Mouse (Mus musculus): ENCODE data around the gene Nfatc4.
A peak's percentile ranks its signal among the peaks of the same experiment; 100 is the strongest.

The Nfatc4 gene

GRCm38 (mm10) chr14:55822991-55823762 is at the start of gene Nfatc4:
Gene Nfatc4, plus strand, starts transcription at chr14:55823144.
- peak; percentile 91 for DNase-seq (ENCODE audit: low read depth, low spot score)

GRCm38 (mm10) chr14:55776711-55777110 is 46.2 kb upstream of the Nfatc4 start:
- no peak for DNase-seq (ENCODE audit: low read depth, low spot score)

GRCm38 (mm10) chr14:55777176-55777575 is 45.8 kb upstream of the Nfatc4 start:
- DNase-seq (ENCODE audit: low read depth, low spot score), result no peak

GRCm38 (mm10) chr14:55777806-55778205 is 45.1 kb upstream of the Nfatc4 start:
- DNase-seq (ENCODE audit: low read depth, low spot score), result no peak

- DNase-seq (ENCODE audit: low read depth, low spot score), result peak; percentile 30
Observed at GRCm38 (mm10) chr14:55778686-55779085, 44.3 kb upstream of the Nfatc4 start.

DNA sequence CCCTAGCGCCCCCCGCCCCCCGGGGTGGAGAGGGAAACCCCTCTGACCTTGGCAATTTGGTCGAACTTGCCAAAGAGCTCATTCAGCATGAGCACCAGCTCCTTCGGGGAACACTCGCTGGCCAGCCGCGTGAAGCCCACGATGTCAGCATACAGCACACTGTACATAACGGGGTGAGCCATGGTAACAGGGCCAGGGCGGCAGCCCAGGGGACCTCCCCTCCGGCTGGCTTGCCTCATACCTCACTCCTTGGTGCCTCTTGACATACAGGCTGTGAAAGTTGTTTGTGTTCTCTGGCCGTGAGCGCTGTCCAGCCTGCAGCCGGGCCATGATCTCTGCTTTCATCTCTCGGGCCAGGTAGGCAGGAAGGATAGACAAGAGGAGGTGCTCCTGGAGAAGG is 43.3 kb upstream of the Nfatc4 start:
- DNase-seq (ENCODE audit: low read depth, low spot score), result no peak

DNA sequence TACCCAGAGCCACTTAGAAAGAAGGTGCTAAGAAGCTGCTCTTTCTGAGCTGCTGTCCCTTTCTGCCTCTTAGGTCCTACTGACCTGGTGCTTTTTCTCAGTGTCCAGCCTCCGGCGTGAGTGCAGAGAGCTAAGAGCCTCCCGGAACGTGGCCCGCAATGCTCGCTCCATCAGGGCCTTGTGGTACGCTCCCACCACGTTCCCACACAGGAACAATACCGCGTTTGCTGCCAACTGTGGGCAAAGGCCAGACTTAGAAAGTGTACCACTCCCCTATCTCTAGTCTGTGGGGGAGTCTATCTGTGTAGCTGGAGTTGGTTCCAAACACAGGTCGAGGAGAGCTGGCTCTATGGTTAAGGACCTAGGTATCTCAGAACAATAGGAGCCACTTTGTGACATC is 42.2 kb upstream of the Nfatc4 start:
- no peak for DNase-seq (ENCODE audit: low read depth, low spot score)

DNA sequence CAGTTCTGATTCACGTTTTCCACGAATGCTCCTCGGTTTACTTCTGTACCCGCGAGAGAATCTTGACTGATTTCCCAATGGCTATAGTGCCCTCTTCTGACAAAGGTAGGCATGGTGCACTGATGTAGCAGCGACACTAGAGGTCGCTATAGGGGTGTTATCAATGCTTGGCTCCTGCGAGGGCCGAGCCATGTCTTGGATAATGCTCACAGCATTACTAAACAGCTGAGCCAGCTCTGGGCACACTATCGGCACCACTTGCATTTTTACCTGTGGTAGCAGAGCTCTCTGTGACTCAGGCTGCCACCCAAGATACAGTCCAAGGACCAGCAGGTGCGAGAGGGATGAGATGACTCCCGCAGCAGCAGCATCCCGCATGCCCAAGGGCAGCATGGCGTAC is 41.6 kb upstream of the Nfatc4 start:
- DNase-seq (ENCODE audit: low read depth, low spot score), result peak; percentile 90

DNA sequence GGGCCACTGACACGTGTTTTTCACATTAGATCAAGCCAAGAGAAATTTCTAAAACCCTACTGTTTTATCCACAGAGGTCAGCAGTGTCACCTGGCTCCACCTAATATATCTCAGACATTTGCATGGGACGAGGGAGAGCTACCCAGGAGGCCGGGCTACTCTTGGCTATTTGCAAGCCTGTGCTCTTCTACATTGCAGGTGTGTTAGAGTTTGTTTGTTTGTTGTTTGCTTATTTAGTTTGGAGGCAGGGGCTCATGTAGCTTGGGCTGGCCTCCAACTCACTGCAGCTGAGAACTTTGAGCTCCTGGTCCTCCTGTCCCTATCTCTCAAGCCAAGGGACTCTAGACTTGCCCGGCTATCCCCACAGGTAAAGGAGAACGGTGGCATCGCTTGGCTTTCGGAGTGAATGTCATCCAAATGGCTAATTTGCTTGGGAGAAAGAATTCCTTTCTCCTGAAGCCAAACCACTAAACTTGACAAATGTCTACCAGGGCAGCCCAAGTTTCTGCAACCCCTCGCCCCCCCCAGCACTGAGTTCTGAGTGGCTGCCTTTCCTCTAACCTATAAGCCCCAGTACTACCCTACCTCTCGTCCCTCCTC is 40.5 kb upstream of the Nfatc4 start:
- DNase-seq (ENCODE audit: low read depth, low spot score), result no peak

DNA sequence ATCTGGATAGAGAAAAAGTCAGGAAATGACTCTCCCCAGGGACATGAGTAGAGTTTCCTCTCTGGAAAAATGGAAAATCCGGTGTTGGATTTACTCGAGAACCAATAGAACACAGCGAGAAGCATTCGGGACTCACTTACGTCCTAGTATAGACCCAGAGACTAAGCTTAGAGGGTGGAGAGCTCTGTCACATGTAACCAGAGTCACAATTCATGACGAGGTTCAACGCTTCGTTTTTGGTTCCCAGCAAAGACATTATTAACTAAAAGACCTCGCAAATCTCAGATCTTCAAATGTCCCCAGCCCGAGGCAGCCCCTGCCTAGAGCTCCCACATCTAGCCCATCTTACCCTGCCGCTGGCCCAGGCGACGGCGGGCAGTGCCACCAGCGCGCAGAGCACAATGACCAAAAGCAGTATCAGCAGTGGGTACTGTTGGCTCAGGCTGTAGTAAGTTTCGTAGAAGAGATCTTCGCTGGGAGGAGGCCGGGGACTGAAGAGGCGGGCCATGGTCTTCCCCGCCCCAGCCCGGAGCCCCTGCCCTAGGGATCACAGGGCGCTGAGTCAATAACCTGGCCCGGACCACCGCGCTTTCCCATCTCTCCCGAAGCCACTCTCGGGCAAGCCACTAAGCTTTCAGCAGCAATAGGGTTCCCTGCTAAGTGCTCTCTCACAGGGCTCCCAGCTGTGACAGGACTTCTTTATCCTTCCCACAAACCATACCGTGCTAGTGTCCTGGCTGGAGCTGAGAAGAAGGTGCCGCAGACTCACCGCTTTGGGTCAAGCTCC is 39.6 kb upstream of the Nfatc4 start:
- DNase-seq (ENCODE audit: low read depth, low spot score), result peak; percentile 29

GRCm38 (mm10) chr14:55783958-55784235 is 39.0 kb upstream of the Nfatc4 start, which contains the start of gene Adcy4:
Gene Adcy4, minus strand, starts transcription at chr14:55784095.
- DNase-seq (ENCODE audit: low read depth, low spot score), result peak; percentile 17

GRCm38 (mm10) chr14:55785195-55785594 is 37.7 kb upstream of the Nfatc4 start:
- DNase-seq (ENCODE audit: low read depth, low spot score), result peak; percentile 60

DNA sequence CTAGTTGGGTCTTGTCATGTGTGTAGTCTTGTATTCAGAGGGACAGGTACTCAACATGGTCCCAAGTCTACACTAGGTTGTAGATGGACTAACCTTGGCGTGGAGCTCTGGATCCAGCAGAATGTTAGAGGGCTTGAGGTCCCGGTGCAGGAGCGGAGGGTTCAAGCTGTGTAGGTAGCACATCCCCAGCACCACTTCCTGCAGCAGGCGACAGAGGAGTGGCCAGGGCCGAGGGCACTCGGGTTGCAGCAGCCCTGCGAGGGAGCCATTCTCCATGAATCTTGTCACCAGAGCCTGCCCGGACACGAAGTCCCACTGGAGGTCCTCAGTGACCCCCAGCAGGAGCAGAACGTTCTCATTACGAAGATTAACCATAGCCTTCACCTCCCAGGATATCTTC is 35.2 kb upstream of the Nfatc4 start:
- no peak for DNase-seq (ENCODE audit: low read depth, low spot score)

DNA sequence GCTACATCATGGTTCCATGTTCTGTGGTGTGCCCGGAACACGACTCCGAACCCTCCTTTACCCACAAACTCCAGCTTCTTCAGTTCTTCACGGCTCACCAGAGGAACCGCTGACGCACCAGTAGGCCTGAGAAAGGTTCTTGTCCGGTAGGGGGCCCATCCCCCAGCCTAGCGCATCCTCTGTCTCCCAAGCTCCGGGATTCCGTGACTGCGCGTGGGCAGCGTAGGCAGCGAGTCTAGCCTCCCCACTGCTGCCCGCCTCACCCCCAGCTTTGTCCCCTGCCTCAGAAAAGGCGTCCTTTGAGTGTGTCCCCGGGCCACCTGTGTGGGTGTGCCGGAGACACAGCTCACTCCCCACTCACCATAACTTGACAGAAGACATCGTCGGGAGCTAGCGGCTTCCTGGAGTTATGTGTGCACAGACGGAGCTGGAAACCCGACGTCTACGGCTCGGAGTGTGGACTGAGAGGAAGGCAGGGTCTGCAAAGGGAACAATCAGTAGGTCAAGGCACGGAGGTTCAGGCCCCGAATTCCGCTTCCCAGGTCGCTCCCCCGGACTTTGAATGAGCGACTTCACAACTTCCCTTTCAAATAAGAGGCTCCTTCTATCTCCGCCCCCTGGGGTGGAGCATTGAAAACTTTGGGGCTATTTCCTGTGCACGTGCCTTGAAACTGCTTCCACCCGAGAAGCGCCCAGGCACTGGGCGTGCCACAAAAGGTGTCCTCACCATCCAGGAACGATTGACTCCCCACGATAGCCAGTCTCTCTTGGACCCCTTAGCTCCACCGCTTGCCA is 34.5 kb upstream of the Nfatc4 start, which contains the start of gene Ripk3:
Ripk3 (minus strand) TSS at position 610 of the 795 bp plus-strand sequence.
- DNase-seq (ENCODE audit: low read depth, low spot score), result peak; percentile 74

DNA sequence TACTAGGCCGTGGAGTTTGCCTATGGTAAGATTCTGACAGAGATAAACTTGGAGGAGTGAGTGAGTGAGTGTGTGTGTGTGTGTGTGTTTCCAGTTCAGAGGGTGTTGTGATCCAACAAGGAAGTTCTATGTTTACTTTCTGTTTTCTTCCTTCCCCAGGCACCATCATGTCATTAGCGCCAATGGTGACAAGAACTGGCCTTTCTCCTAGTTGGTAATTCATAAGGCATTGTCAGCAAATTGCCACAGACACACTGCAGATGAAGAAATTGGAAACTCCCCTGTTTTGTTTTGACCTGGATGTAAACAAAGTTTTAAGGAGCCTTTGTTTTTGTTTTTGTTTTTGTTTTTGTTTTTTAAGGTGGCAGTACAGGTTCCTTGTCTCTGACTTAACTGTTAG is 29.5 kb upstream of the Nfatc4 start:
- DNase-seq (ENCODE audit: low read depth, low spot score), result no peak

DNA sequence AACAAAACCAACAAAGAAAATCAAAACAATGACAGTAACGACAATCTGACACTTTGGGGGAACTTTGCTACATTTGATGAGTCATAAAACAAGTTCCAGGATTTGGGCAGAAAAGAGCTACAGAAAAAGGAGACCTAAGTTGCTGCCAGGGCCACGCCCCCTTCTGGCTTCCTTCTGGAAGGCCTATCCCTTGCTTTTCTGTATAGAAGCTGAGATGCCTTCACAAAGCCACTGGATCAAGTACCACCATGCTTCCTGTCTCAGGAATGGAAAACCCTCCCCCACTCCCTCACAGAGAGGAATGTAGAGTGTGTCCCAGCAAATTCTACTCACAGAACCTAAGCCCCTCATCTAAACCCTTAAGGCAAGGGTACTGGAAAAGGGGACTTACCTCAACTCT is 29.0 kb upstream of the Nfatc4 start:
- no peak for DNase-seq (ENCODE audit: low read depth, low spot score)

GRCm38 (mm10) chr14:55795380-55796163 is 27.4 kb upstream of the Nfatc4 start:
- no peak for DNase-seq (ENCODE audit: low read depth, low spot score)

- DNase-seq (ENCODE audit: low read depth, low spot score), result peak; percentile 82
Observed at GRCm38 (mm10) chr14:55814885-55815284, 8.1 kb upstream of the Nfatc4 start.

DNA sequence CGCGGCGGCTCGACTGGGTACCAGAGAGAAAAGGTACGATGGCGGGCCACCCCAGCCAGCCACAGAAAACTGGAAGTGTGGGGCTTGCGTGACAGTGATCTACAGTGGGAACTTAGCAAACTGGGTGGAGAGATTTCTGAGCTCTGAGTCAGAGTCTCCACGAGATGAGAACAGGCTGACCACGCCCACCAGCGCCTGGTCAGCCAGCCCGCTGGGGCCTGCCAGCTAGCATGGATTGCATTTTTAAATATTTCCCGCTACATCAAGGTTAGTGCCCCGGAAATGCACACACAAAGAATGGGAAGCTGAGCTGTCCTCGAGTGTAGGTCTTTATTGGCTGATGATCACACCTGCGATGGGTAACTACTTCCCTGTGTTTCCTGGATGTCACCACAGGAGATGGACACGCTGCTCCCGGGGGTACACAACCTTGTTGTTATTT is 7.6 kb upstream of the Nfatc4 start:
- peak; percentile 82 for DNase-seq (ENCODE audit: low read depth, low spot score)

- no peak for DNase-seq (ENCODE audit: low read depth, low spot score)
Observed at GRCm38 (mm10) chr14:55819845-55820405, 3.0 kb upstream of the Nfatc4 start.

- DNase-seq (ENCODE audit: low read depth, low spot score), result no peak
Observed at GRCm38 (mm10) chr14:55820576-55820975, 2.4 kb upstream of the Nfatc4 start.

Measured in ZHBTc4 (cell line).